Mouse (Mus musculus): ENCODE data around the gene Wwox. TPM values are rescaled to one million over a fixed set of nuclear protein-coding genes. Genes with fewer than 3 reads are reported as not detected.

Wwox gene
- polyA plus RNA-seq, 1 experiment from 2014 or later = 13.8 TPM

- DNase-seq (ENCODE audit: low spot score) (no peak), ATAC-seq (replicated peaks; ENCODE audit: low FRiP score) (no peak)
- H3K36me3 ChIP-seq (ENCODE audit: control insufficient read depth, insufficient read depth, low read length) = no peaks in the 10 kb centered on the region
- no peak overlapping the region for H3K9ac ChIP-seq (ENCODE audit: low read length)
- 47% methylated on average over 9 of the region's 9 CpGs for WGBS
- H3K4me1 ChIP-seq (replicated peaks; ENCODE audit: control insufficient read depth, insufficient read depth, low read length) = peaks cover 8% of the 10 kb centered on the region; the same call in 1 of the 2 replicates
- peaks cover 2% of the 10 kb centered on the region; the same call in 1 of the 2 replicates for H3K27me3 ChIP-seq (ENCODE audit: control insufficient read depth, insufficient read depth, low read length)
- no peak overlapping the region for H3K4me2 ChIP-seq (ENCODE audit: low read depth, low read length, severe bottlenecking)
- no peak overlapping the region for H3K4me3 ChIP-seq (ENCODE audit: low read depth, low read length)
- no peaks in the 10 kb centered on the region for H3K9me3 ChIP-seq (ENCODE audit: control insufficient read depth, low read length)
- H3K27ac ChIP-seq (ENCODE audit: low read depth, low read length) = no peak overlapping the region
Measured at GRCm38 (mm10) chr8:115143530-115144320, 704.3 kb downstream of the Wwox start.

DNA sequence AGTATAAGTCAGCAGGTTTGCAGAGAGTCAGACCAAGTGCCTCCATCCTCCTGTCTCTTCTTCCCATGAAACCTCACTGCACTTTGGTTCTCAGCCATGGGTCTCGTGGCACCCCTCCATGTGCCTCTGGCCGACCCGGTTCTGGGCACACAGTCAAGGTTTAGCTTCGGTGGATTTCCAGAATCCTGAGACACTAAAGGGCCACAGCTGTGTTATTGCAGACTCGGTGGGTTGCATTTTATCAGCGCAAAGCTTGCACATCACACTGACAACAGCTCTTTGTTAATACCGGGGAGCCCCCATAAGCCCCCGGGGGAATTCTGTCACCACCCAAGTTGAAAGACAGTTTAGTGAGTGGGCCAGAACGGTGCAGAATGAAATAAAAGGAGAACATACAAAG is 707.6 kb downstream of the Wwox start:
- no peaks in the 10 kb centered on the region for H3K9me3 ChIP-seq (ENCODE audit: control insufficient read depth, low read length)
- DNase-seq (ENCODE audit: low spot score) = no peak
- H3K4me2 ChIP-seq (ENCODE audit: low read depth, low read length, severe bottlenecking) = no peak overlapping the region
- H3K9ac ChIP-seq (ENCODE audit: low read length) = no peak overlapping the region
- H3K27ac ChIP-seq (ENCODE audit: low read depth, low read length) = no peak overlapping the region
- H3K36me3 ChIP-seq (ENCODE audit: control insufficient read depth, insufficient read depth, low read length) = no peaks in the 10 kb centered on the region
- peaks cover 13% of the 10 kb centered on the region; the same call in 1 of the 2 replicates for H3K4me1 ChIP-seq (replicated peaks; ENCODE audit: control insufficient read depth, insufficient read depth, low read length)
- H3K27me3 ChIP-seq (ENCODE audit: control insufficient read depth, insufficient read depth, low read length) = peaks cover 2% of the 10 kb centered on the region; the same call in 1 of the 2 replicates
- 70% methylated on average over 9 of the region's 9 CpGs for WGBS
- ATAC-seq (replicated peaks; ENCODE audit: low FRiP score) = no peak
- no peak overlapping the region for H3K4me3 ChIP-seq (ENCODE audit: low read depth, low read length)

GRCm38 (mm10) chr8:115150446-115151109 is 711.1 kb downstream of the Wwox start:
- ATAC-seq (replicated peaks; ENCODE audit: low FRiP score) (0 out of 2 replicates have a peak, but pooled peaks have one; percentile 42), DNase-seq (ENCODE audit: low spot score) (peak; percentile 44)
- Histone ChIP-seq H3K36me3 (ENCODE audit: control insufficient read depth, insufficient read depth, low read length) (no peaks in the 10 kb centered on the region), H3K9me3 (ENCODE audit: control insufficient read depth, low read length) (no peaks in the 10 kb centered on the region), H3K4me1 (replicated peaks; ENCODE audit: control insufficient read depth, insufficient read depth, low read length) (peaks cover 12% of the 10 kb centered on the region; the same call in 1 of the 2 replicates), H3K4me3 (ENCODE audit: low read depth, low read length) (no peak overlapping the region), H3K4me2 (ENCODE audit: low read depth, low read length, severe bottlenecking) (no peak overlapping the region), H3K27me3 (ENCODE audit: control insufficient read depth, insufficient read depth, low read length) (no peaks in the 10 kb centered on the region), H3K27ac (ENCODE audit: low read depth, low read length) (no peak overlapping the region), H3K9ac (ENCODE audit: low read length) (no peak overlapping the region)
- 74% methylated on average over 24 of the region's 24 CpGs for WGBS

DNA sequence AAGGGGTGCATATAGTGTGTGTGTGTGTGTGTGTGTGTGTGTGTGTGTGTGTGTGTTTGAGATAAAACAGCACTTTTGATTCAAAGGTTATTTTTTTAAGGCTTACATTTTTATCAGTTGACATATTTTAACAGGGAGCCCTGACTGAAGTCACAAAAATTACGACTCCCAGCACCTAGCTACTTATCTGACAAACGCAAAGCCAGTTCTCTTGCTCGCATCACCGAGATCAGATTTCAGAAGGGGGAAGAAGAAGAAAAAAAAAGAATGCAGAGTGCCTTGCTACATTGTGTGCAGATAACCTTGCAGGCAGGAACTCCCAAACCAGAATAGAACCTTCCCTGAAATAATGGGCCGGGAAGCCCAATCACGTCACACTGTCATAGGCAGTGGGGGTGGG is 712.0 kb downstream of the Wwox start:
- no peaks in the 10 kb centered on the region for H3K36me3 ChIP-seq (ENCODE audit: control insufficient read depth, insufficient read depth, low read length)
- H3K4me3 ChIP-seq (ENCODE audit: low read depth, low read length) = no peak overlapping the region
- 10% methylated on average over 6 of the region's 6 CpGs for WGBS
- H3K27ac ChIP-seq (ENCODE audit: low read depth, low read length) = no peak overlapping the region
- H3K4me1 ChIP-seq (replicated peaks; ENCODE audit: control insufficient read depth, insufficient read depth, low read length) = peaks cover 12% of the 10 kb centered on the region; the same call in 1 of the 2 replicates
- no peaks in the 10 kb centered on the region for H3K9me3 ChIP-seq (ENCODE audit: control insufficient read depth, low read length)
- DNase-seq (ENCODE audit: low spot score) = no peak
- no peak overlapping the region for H3K9ac ChIP-seq (ENCODE audit: low read length)
- no peak overlapping the region for H3K4me2 ChIP-seq (ENCODE audit: low read depth, low read length, severe bottlenecking)
- no peaks in the 10 kb centered on the region for H3K27me3 ChIP-seq (ENCODE audit: control insufficient read depth, insufficient read depth, low read length)
- no peak for ATAC-seq (replicated peaks; ENCODE audit: low FRiP score)

DNA sequence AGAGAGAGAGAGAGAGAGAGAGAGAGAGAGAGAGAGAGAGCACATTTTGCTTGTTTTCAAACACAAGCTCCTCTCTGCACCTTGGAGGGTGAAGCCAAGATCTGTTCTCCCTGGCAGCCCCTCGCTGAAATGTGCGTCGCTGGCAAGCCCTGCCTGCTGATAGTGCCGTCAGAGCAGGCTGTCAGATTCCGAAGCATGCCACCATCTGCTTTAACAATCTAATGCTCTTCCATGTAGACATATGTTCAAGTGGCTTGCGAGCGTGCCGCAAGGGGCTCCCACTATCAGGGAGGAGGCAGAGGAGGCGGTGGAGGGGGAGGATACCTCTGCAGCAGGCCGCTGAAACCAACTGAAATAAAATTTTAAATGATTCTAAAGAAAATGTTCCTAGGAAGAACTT is 714.6 kb downstream of the Wwox start:
- H3K27ac ChIP-seq (ENCODE audit: low read depth, low read length) = no peak overlapping the region
- no peak overlapping the region for H3K4me3 ChIP-seq (ENCODE audit: low read depth, low read length)
- no peaks in the 10 kb centered on the region for H3K9me3 ChIP-seq (ENCODE audit: control insufficient read depth, low read length)
- WGBS = 69% methylated on average over 10 of the region's 10 CpGs
- H3K4me1 ChIP-seq (replicated peaks; ENCODE audit: control insufficient read depth, insufficient read depth, low read length) = peaks cover 16% of the 10 kb centered on the region
- no peak overlapping the region for H3K4me2 ChIP-seq (ENCODE audit: low read depth, low read length, severe bottlenecking)
- no peak for DNase-seq (ENCODE audit: low spot score)
- H3K9ac ChIP-seq (ENCODE audit: low read length) = no peak overlapping the region
- no peak for ATAC-seq (replicated peaks; ENCODE audit: low FRiP score)
- no peaks in the 10 kb centered on the region for H3K36me3 ChIP-seq (ENCODE audit: control insufficient read depth, insufficient read depth, low read length)
- peaks cover 2% of the 10 kb centered on the region; the same call in 1 of the 2 replicates for H3K27me3 ChIP-seq (ENCODE audit: control insufficient read depth, insufficient read depth, low read length)

DNA sequence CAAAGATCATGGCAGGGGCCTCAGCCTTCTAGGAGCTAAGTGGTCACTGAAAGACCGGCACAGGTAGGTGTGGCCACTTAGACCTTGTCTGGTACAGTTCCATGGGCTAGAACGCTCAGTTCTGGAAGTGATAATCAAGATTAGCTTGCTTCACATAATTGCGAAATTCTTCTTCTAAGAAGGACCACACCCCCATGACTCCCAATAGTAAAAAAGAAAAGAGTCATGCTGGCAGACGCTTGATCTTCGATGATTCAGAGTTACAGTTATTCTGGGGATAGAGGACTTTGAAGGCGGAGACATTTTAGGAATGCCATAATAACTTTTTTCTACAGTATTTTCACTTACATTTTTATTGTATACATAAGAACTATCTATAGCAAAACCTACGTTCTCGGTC is 716.7 kb downstream of the Wwox start:
- no peak overlapping the region for H3K4me3 ChIP-seq (ENCODE audit: low read depth, low read length)
- H3K9ac ChIP-seq (ENCODE audit: low read length) = no peak overlapping the region
- ATAC-seq (replicated peaks; ENCODE audit: low FRiP score) (no peak), DNase-seq (ENCODE audit: low spot score) (no peak)
- H3K27ac ChIP-seq (ENCODE audit: low read depth, low read length) = no peak overlapping the region
- no peaks in the 10 kb centered on the region for H3K36me3 ChIP-seq (ENCODE audit: control insufficient read depth, insufficient read depth, low read length)
- H3K9me3 ChIP-seq (ENCODE audit: control insufficient read depth, low read length) = no peaks in the 10 kb centered on the region
- H3K4me1 ChIP-seq (replicated peaks; ENCODE audit: control insufficient read depth, insufficient read depth, low read length) = peaks cover 18% of the 10 kb centered on the region
- no peak overlapping the region for H3K4me2 ChIP-seq (ENCODE audit: low read depth, low read length, severe bottlenecking)
- 88% methylated on average over 8 of the region's 8 CpGs for WGBS
- peaks cover 2% of the 10 kb centered on the region; the same call in 1 of the 2 replicates for H3K27me3 ChIP-seq (ENCODE audit: control insufficient read depth, insufficient read depth, low read length)

GRCm38 (mm10) chr8:115157977-115158720 is 718.7 kb downstream of the Wwox start:
- Histone ChIP-seq H3K9me3 (ENCODE audit: control insufficient read depth, low read length) (no peaks in the 10 kb centered on the region), H3K27ac (ENCODE audit: low read depth, low read length) (peak overlapping the region; percentile 58), H3K9ac (ENCODE audit: low read length) (no peak overlapping the region; the same call in 1 of the 2 replicates), H3K4me2 (ENCODE audit: low read depth, low read length, severe bottlenecking) (peak overlapping the region; percentile 47), H3K4me3 (ENCODE audit: low read depth, low read length) (no peak overlapping the region), H3K36me3 (ENCODE audit: control insufficient read depth, insufficient read depth, low read length) (no peaks in the 10 kb centered on the region), H3K4me1 (replicated peaks; ENCODE audit: control insufficient read depth, insufficient read depth, low read length) (peaks cover 14% of the 10 kb centered on the region), H3K27me3 (ENCODE audit: control insufficient read depth, insufficient read depth, low read length) (peaks cover 2% of the 10 kb centered on the region; the same call in 1 of the 2 replicates)
- ATAC-seq (replicated peaks; ENCODE audit: low FRiP score) (peak; percentile 92), DNase-seq (ENCODE audit: low spot score) (peak; percentile 82)
- 17% methylated on average over 12 of the region's 12 CpGs for WGBS

DNA sequence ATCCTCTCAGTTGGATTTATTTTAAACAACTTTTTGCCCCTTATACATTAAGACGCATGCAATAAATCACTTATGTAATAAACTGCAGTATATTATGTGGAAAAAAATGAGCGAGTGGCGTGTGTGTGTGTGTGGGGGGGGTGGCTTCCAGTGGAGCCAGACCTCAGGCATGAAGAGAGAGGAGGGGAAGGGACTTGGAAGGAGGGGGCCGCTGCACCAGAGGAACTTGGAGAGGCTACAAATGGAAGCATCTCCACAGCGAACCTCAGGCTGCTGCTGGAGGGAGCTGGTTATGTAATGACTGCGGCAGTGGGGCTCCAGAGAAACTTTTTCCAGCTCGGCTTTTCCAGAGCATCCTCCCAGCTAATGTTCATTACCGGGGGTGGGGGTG is 719.3 kb downstream of the Wwox start:
- peak overlapping the region; percentile 47 for H3K4me2 ChIP-seq (ENCODE audit: low read depth, low read length, severe bottlenecking)
- H3K4me3 ChIP-seq (ENCODE audit: low read depth, low read length) = 0 out of 2 replicates have a peak overlapping the region, but pooled peaks have one; percentile 19
- peaks cover 4% of the 10 kb centered on the region; the same call in 1 of the 2 replicates for H3K27me3 ChIP-seq (ENCODE audit: control insufficient read depth, insufficient read depth, low read length)
- peak overlapping the region; percentile 43 for H3K9ac ChIP-seq (ENCODE audit: low read length)
- ATAC-seq (replicated peaks; ENCODE audit: low FRiP score) (peak; percentile 53), DNase-seq (ENCODE audit: low spot score) (peak; percentile 78)
- H3K9me3 ChIP-seq (ENCODE audit: control insufficient read depth, low read length) = no peaks in the 10 kb centered on the region
- peak overlapping the region; percentile 58 for H3K27ac ChIP-seq (ENCODE audit: low read depth, low read length)
- peaks cover 14% of the 10 kb centered on the region for H3K4me1 ChIP-seq (replicated peaks; ENCODE audit: control insufficient read depth, insufficient read depth, low read length)
- H3K36me3 ChIP-seq (ENCODE audit: control insufficient read depth, insufficient read depth, low read length) = no peaks in the 10 kb centered on the region
- 4% methylated on average over 8 of the region's 8 CpGs for WGBS
